Mouse (Mus musculus): ENCODE results near the gene Gm20773. TPM values are rescaled to one million over a fixed set of nuclear protein-coding genes. Genes with fewer than 3 reads are reported as not detected.
"Not testable (repeated sequence)": the region's sequence is repeated elsewhere in the genome, so short reads cannot be mapped to it uniquely, and the experiment has no call there.

Gm20773 gene
- not detected for total RNA-seq (2021)
- long read RNA-seq, experiment 1: 0 reads
- long read RNA-seq, experiment 2: 0 reads

GRCm38 (mm10) chrY:13493726-13494125 is at the start of gene Gm20773:
Gene Gm20773 (plus strand): TSS chrY:13494026.
- DNase-seq; intact Hi-C loops (cut with DNase I): not testable (repeated sequence)

DNA sequence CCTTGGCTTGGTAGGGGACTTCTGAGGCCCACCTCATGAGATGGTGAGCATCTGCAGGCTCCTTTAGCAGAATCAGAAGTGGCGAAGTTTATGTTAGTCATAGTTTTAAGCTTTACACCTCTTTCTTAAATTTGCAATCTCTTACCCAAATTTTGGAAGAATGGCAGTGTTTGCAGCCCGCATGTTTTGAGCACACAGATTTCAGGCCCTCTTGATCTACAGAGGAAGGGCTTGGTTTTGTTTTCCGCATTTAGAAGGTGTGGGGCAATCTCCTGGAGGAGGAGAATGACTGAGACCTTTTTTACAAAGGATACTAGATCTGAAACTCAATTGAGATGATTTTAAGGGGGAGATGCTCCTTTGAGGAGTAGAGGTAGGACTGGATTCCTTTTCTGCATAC is 28.3 kb upstream of the Gm20773 start, which contains the start of gene Gm21866:
Gm21866 (minus strand) TSS at position 101 of the 400 bp plus-strand sequence.
- intact Hi-C loops (cut with DNase I); DNase-seq: not testable (repeated sequence)

Other genes starting within 250 kb of the Gm20773 start
- not detected for gene Gm21440, start 241.6 kb upstream of the Gm20773 start, total RNA-seq (2021)
- gene Gm21454, start 241.6 kb upstream of the Gm20773 start, total RNA-seq (2021): not detected
- gene Gm21725, start 145.0 kb upstream of the Gm20773 start, total RNA-seq (2021): not detected
- not detected for gene Gm21866, start 28.4 kb upstream of the Gm20773 start, total RNA-seq (2021)